Mouse (Mus musculus): Measurements from ENCODE around the gene Maml3. TPM values are rescaled to one million over a fixed set of nuclear protein-coding genes. Genes with fewer than 3 reads are reported as not detected.

The Maml3 gene
- polyA plus RNA-seq, 1 experiment from 2014 or later, result 8.0 TPM

DNA sequence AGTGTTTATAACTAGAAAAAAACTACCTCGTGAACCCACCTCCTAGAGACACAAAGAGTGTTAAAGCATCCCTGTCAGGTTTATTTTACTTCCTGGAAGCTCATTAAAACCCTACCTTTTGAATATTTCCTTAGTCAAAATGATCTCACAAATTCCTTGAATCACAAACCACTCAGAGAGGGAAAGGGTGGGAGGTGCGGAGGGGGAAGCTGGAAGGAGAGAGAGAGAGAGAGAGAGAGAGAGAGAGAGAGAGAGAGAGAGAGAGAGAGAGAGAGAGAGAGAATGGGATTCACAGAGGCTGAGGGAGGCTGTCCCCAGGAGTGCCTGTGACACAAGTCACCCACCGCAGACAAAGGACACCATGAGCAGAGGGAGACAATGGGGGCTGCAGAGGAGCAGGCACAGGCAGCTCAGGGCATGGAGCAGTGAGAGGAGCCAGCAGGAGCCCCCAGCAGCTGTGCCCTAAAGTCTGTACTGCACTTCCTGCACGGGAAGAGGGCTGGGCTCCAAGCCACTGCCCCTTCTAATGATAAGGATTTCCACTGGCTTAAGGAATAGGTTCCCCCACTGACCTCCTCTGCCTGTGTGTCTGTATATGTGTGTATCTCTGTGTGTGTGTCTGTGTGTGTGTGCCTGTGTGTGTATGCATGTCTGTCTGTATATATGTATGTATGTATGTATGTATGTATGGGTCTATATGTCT lies 140.8 kb downstream of the Maml3 start:
- no peak for DNase-seq (ENCODE audit: low spot score)
- H3K9me3 ChIP-seq (ENCODE audit: control insufficient read depth, low read length), result no peaks in the 10 kb centered on the region
- no peaks in the 10 kb centered on the region for H3K27me3 ChIP-seq (ENCODE audit: control insufficient read depth, insufficient read depth, low read length)
- peak overlapping the region; percentile 80 for H3K27ac ChIP-seq
- no peak overlapping the region for H3K4me3 ChIP-seq (replicated peaks; ENCODE audit: low read length)
- ATAC-seq (ENCODE audit: low FRiP score), result peak; percentile 74; the same call in 1 of the 2 replicates
- peak overlapping the region; percentile 32 for H3K4me2 ChIP-seq (replicated peaks)
- H3K36me3 ChIP-seq (replicated peaks; ENCODE audit: control insufficient read depth, insufficient read depth), result no peaks in the 10 kb centered on the region
- peak overlapping the region; percentile 6 for H3K9ac ChIP-seq
- peaks cover 34% of the 10 kb centered on the region for H3K4me1 ChIP-seq (replicated peaks; ENCODE audit: control insufficient read depth, insufficient read depth, low read length)
- WGBS, result 8% methylated on average over 4 of the region's 4 CpGs

- WGBS, result 44% methylated on average over 9 of the region's 9 CpGs
- no peak for DNase-seq (ENCODE audit: low spot score)
Observed at GRCm38 (mm10) chr3:51963151-51963791, 141.6 kb downstream of the Maml3 start.

GRCm38 (mm10) chr3:51958751-51959150 lies 146.1 kb downstream of the Maml3 start:
- no peak overlapping the region for H3K4me2 ChIP-seq (replicated peaks)
- no peaks in the 10 kb centered on the region for H3K9me3 ChIP-seq (ENCODE audit: control insufficient read depth, low read length)
- ATAC-seq (ENCODE audit: low FRiP score), result no peak
- H3K36me3 ChIP-seq (replicated peaks; ENCODE audit: control insufficient read depth, insufficient read depth), result no peaks in the 10 kb centered on the region
- peaks cover 25% of the 10 kb centered on the region for H3K4me1 ChIP-seq (replicated peaks; ENCODE audit: control insufficient read depth, insufficient read depth, low read length)
- H3K27me3 ChIP-seq (ENCODE audit: control insufficient read depth, insufficient read depth, low read length), result no peaks in the 10 kb centered on the region
- no peak for DNase-seq (ENCODE audit: low spot score)
- H3K27ac ChIP-seq, result no peak overlapping the region
- H3K9ac ChIP-seq, result no peak overlapping the region
- 88% methylated on average over 2 of the region's 2 CpGs for WGBS
- H3K4me3 ChIP-seq (replicated peaks; ENCODE audit: low read length), result no peak overlapping the region

More at GRCm38 (mm10) chr3:51963151-51963791, 141.6 kb downstream of the Maml3 start:
- H3K36me3 ChIP-seq (replicated peaks; ENCODE audit: control insufficient read depth, insufficient read depth), result no peaks in the 10 kb centered on the region
- H3K4me3 ChIP-seq (replicated peaks; ENCODE audit: low read length), result no peak overlapping the region
- ATAC-seq (ENCODE audit: low FRiP score), result peak; percentile 44; the same call in 1 of the 2 replicates
- no peaks in the 10 kb centered on the region for H3K9me3 ChIP-seq (ENCODE audit: control insufficient read depth, low read length)
- peak overlapping the region; percentile 80 for H3K27ac ChIP-seq
- H3K4me2 ChIP-seq (replicated peaks), result peak overlapping the region; percentile 32
- H3K27me3 ChIP-seq (ENCODE audit: control insufficient read depth, insufficient read depth, low read length), result no peaks in the 10 kb centered on the region
- peaks cover 34% of the 10 kb centered on the region for H3K4me1 ChIP-seq (replicated peaks; ENCODE audit: control insufficient read depth, insufficient read depth, low read length)
- H3K9ac ChIP-seq, result peak overlapping the region; percentile 6

GRCm38 (mm10) chr3:51954441-51954840 lies 150.4 kb downstream of the Maml3 start:
- WGBS, result 69% methylated on average over 4 of the region's 4 CpGs
- H3K27ac ChIP-seq, result no peak overlapping the region; the same call in 1 of the 2 replicates
- no peaks in the 10 kb centered on the region for H3K9me3 ChIP-seq (ENCODE audit: control insufficient read depth, low read length)

GRCm38 (mm10) chr3:51953927-51954326 lies 150.9 kb downstream of the Maml3 start:
- WGBS, result 56% methylated on average over 11 of the region's 11 CpGs
- Histone ChIP-seq H3K4me3 (replicated peaks; ENCODE audit: low read length) (no peak overlapping the region), H3K27ac (no peak overlapping the region), H3K4me2 (replicated peaks) (no peak overlapping the region), H3K9me3 (ENCODE audit: control insufficient read depth, low read length) (no peaks in the 10 kb centered on the region), H3K36me3 (replicated peaks; ENCODE audit: control insufficient read depth, insufficient read depth) (no peaks in the 10 kb centered on the region), H3K4me1 (replicated peaks; ENCODE audit: control insufficient read depth, insufficient read depth, low read length) (peaks cover 14% of the 10 kb centered on the region), H3K9ac (no peak overlapping the region), H3K27me3 (ENCODE audit: control insufficient read depth, insufficient read depth, low read length) (no peaks in the 10 kb centered on the region)
- no peak for ATAC-seq (ENCODE audit: low FRiP score)
- DNase-seq (ENCODE audit: low spot score), result no peak

More at GRCm38 (mm10) chr3:51954441-51954840, 150.4 kb downstream of the Maml3 start:
- DNase-seq (ENCODE audit: low spot score) (no peak), ATAC-seq (ENCODE audit: low FRiP score) (no peak)
- no peak overlapping the region for H3K4me3 ChIP-seq (replicated peaks; ENCODE audit: low read length)
- H3K36me3 ChIP-seq (replicated peaks; ENCODE audit: control insufficient read depth, insufficient read depth), result no peaks in the 10 kb centered on the region
- H3K9ac ChIP-seq, result no peak overlapping the region
- H3K4me1 ChIP-seq (replicated peaks; ENCODE audit: control insufficient read depth, insufficient read depth, low read length), result peaks cover 14% of the 10 kb centered on the region
- H3K4me2 ChIP-seq (replicated peaks), result no peak overlapping the region
- no peaks in the 10 kb centered on the region for H3K27me3 ChIP-seq (ENCODE audit: control insufficient read depth, insufficient read depth, low read length)

DNA sequence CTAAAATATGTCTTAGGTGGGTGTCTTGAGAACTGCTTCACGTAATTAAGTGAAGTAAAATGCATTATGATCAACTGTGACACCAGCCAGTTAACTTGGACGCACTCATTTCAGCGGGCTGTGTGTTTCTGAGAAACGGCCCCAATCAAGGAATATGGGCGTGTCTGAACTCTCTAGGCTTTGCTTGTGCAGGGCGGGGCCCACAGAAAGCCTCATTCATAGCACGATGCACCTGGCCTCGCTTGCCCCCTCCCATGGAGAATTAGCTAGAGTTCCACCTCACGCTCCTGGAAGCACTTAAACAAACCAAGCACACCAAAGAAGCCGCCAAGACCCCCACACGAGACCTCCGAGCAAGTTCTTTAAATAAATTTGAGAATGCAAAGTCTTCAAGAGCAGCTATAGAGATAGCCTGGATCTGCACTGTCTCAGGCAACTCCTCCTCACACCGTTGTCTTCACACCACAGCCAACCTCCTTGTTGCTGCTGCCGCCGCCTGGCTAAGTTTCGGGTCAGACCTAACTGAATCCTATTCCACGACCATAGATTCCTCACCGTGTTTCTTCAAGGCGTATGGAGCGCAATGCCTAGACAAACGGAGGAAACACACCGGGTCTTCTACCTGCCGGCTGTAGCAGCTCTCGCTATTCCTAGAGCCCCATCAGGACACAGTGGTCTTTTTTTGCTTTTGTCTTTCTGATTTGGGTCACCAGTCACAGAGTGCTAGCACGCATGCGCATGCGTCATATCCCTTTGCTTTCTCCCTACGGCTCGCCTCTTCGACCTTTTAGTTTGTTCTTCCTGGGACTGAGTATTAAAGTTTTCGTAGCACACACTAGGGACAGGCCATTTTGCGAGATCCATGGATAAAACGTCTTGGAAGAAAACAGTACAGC lies 151.9 kb downstream of the Maml3 start:
- DNase-seq (ENCODE audit: low spot score) (no peak), ATAC-seq (ENCODE audit: low FRiP score) (no peak)
- H3K4me2 ChIP-seq (replicated peaks), result no peak overlapping the region
- H3K9ac ChIP-seq, result no peak overlapping the region
- H3K4me3 ChIP-seq (replicated peaks; ENCODE audit: low read length), result no peak overlapping the region
- H3K27me3 ChIP-seq (ENCODE audit: control insufficient read depth, insufficient read depth, low read length), result no peaks in the 10 kb centered on the region
- no peaks in the 10 kb centered on the region for H3K36me3 ChIP-seq (replicated peaks; ENCODE audit: control insufficient read depth, insufficient read depth)
- WGBS, result 75% methylated on average over 33 of the region's 33 CpGs
- H3K27ac ChIP-seq, result no peak overlapping the region
- peaks cover 14% of the 10 kb centered on the region for H3K4me1 ChIP-seq (replicated peaks; ENCODE audit: control insufficient read depth, insufficient read depth, low read length)
- no peaks in the 10 kb centered on the region for H3K9me3 ChIP-seq (ENCODE audit: control insufficient read depth, low read length)

DNA sequence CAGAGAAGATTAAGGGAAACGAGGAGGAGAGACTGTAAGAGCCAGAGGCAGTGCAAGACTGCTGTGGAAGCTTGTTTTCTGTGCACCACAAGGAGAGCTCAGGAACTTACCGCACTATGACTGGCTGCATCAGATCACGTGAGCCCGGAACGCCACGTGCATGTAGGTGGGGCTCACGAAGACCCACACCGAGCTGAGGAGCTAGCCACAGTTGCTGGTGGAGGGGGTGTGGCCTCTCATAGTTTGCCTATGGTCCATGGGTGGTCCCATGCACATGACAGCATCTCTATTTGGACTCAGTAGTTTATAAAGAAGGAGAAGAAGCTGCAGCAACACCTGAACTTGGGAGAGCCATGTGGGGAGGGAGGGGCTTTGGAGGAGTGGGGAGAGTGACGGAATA lies 152.6 kb downstream of the Maml3 start:
- Histone ChIP-seq H3K27me3 (ENCODE audit: control insufficient read depth, insufficient read depth, low read length) (no peaks in the 10 kb centered on the region), H3K9me3 (ENCODE audit: control insufficient read depth, low read length) (no peaks in the 10 kb centered on the region), H3K27ac (no peak overlapping the region), H3K4me1 (replicated peaks; ENCODE audit: control insufficient read depth, insufficient read depth, low read length) (peaks cover 14% of the 10 kb centered on the region), H3K36me3 (replicated peaks; ENCODE audit: control insufficient read depth, insufficient read depth) (no peaks in the 10 kb centered on the region), H3K9ac (no peak overlapping the region), H3K4me2 (replicated peaks) (no peak overlapping the region), H3K4me3 (replicated peaks; ENCODE audit: low read length) (no peak overlapping the region)
- peak; percentile 32; the same call in 1 of the 2 replicates for ATAC-seq (ENCODE audit: low FRiP score)
- 83% methylated on average over 9 of the region's 9 CpGs for WGBS
- DNase-seq (ENCODE audit: low spot score), result no peak

DNA sequence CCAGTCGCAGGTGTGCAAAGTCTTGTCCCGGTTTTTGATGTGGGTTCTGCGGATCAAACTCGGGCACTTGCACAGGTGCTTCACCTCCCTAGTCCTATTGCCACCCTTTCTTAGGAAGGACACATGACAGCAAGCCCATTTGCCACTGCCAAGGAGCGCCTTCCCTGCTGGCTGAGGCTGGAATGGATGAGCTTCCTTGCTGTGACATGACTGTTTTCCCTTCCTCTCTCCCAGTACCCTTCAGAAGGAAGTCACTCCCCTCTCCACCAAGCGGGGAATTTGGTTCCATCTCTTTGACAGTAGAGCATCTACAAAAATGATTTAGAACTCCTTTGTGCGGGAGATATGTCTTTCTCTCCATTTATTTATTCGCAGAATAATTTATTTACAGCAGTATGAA lies 155.2 kb downstream of the Maml3 start:
- peaks cover 8% of the 10 kb centered on the region for H3K4me1 ChIP-seq (replicated peaks; ENCODE audit: control insufficient read depth, insufficient read depth, low read length)
- ATAC-seq (ENCODE audit: low FRiP score) (no peak), DNase-seq (ENCODE audit: low spot score) (no peak)
- H3K9me3 ChIP-seq (ENCODE audit: control insufficient read depth, low read length), result no peaks in the 10 kb centered on the region
- H3K27me3 ChIP-seq (ENCODE audit: control insufficient read depth, insufficient read depth, low read length), result no peaks in the 10 kb centered on the region
- 88% methylated on average over 8 of the region's 8 CpGs for WGBS
- no peak overlapping the region for H3K27ac ChIP-seq
- no peaks in the 10 kb centered on the region for H3K36me3 ChIP-seq (replicated peaks; ENCODE audit: control insufficient read depth, insufficient read depth)
- H3K4me2 ChIP-seq (replicated peaks), result no peak overlapping the region
- H3K4me3 ChIP-seq (replicated peaks; ENCODE audit: low read length), result no peak overlapping the region
- no peak overlapping the region for H3K9ac ChIP-seq

DNA sequence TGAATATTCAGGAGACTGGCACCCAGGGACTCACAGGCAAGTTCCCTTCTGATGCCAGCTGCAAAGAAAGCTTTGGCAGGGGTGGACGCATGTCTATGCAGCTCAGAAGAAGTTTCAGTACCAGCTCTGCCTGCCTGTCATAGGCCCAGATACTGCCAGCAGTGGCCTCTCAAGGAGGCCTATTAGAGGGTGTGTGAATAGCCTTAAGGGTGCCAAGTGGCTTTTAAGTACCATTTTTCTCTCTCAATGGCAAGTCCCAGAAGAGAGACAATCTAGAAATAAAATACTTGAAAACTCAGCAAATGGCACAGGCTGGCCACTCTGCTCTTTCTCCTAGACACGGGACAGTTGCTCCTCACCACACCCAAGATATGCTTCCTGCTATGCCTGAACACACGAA lies 157.7 kb downstream of the Maml3 start:
- H3K4me3 ChIP-seq (replicated peaks; ENCODE audit: low read length), result no peak overlapping the region
- H3K4me2 ChIP-seq (replicated peaks), result no peak overlapping the region
- DNase-seq (ENCODE audit: low spot score), result no peak
- no peaks in the 10 kb centered on the region for H3K36me3 ChIP-seq (replicated peaks; ENCODE audit: control insufficient read depth, insufficient read depth)
- 85% methylated on average over 3 of the region's 3 CpGs for WGBS
- no peaks in the 10 kb centered on the region for H3K4me1 ChIP-seq (replicated peaks; ENCODE audit: control insufficient read depth, insufficient read depth, low read length)
- no peak for ATAC-seq (ENCODE audit: low FRiP score)
- H3K27me3 ChIP-seq (ENCODE audit: control insufficient read depth, insufficient read depth, low read length), result no peaks in the 10 kb centered on the region
- H3K9ac ChIP-seq, result no peak overlapping the region
- H3K9me3 ChIP-seq (ENCODE audit: control insufficient read depth, low read length), result no peaks in the 10 kb centered on the region
- H3K27ac ChIP-seq, result no peak overlapping the region
